Mouse (Mus musculus): Measurements from ENCODE around the gene Tll1.

Tll1 gene

GRCm38 (mm10) chr8:64206024-64206385 lies at the start of gene Tll1:
Tll1 (minus strand) TSS chr8:64206271.
- no peak for DNase-seq

GRCm38 (mm10) chr8:64238645-64239044 lies 32.6 kb upstream of the Tll1 start:
- DNase-seq: no peak

- DNase-seq: no peak
Measured at GRCm38 (mm10) chr8:64221600-64221999, 15.5 kb upstream of the Tll1 start.

- no peak for DNase-seq
Measured at GRCm38 (mm10) chr8:64217644-64218043, 11.6 kb upstream of the Tll1 start.

GRCm38 (mm10) chr8:64216252-64216651 lies 10.2 kb upstream of the Tll1 start:
- DNase-seq: no peak

GRCm38 (mm10) chr8:64215374-64215773 lies 9.3 kb upstream of the Tll1 start:
- no peak for DNase-seq

GRCm38 (mm10) chr8:64214906-64215305 lies 8.8 kb upstream of the Tll1 start:
- DNase-seq: no peak

- DNase-seq: peak; percentile 6
Measured at GRCm38 (mm10) chr8:64206411-64206861, 365 bp upstream of the Tll1 start.

GRCm38 (mm10) chr8:64205321-64206023 lies 599 bp downstream of the Tll1 start:
- DNase-seq: peak; percentile 35

GRCm38 (mm10) chr8:64204801-64205311 lies 1.2 kb downstream of the Tll1 start:
- no peak for DNase-seq

- peak; percentile 7 for DNase-seq
Measured at GRCm38 (mm10) chr8:64204167-64204566, 1.9 kb downstream of the Tll1 start.

GRCm38 (mm10) chr8:64198326-64198725 lies 7.7 kb downstream of the Tll1 start:
- DNase-seq: no peak

GRCm38 (mm10) chr8:64193421-64193820 lies 12.7 kb downstream of the Tll1 start:
- DNase-seq: no peak

- DNase-seq: no peak
Measured at GRCm38 (mm10) chr8:64187881-64188280, 18.2 kb downstream of the Tll1 start.

GRCm38 (mm10) chr8:64176931-64177330 lies 29.1 kb downstream of the Tll1 start:
- DNase-seq: no peak

GRCm38 (mm10) chr8:64174916-64175315 lies 31.2 kb downstream of the Tll1 start:
- no peak for DNase-seq

- DNase-seq: no peak
Measured at GRCm38 (mm10) chr8:64173759-64174158, 32.3 kb downstream of the Tll1 start.

- DNase-seq: no peak
Measured at GRCm38 (mm10) chr8:64152899-64153891, 52.9 kb downstream of the Tll1 start.

GRCm38 (mm10) chr8:64152216-64152804 lies 53.8 kb downstream of the Tll1 start:
- DNase-seq: no peak

- no peak for DNase-seq
Measured at GRCm38 (mm10) chr8:64136593-64136992, 69.5 kb downstream of the Tll1 start.

- no peak for DNase-seq
Measured at GRCm38 (mm10) chr8:64107190-64107589, 98.9 kb downstream of the Tll1 start.

GRCm38 (mm10) chr8:64073396-64073795 lies 132.7 kb downstream of the Tll1 start:
- DNase-seq: no peak

- no peak for DNase-seq
Measured at GRCm38 (mm10) chr8:64059867-64060266, 146.2 kb downstream of the Tll1 start.

Measured in thymus, postnatal 4 days (tissue).